Mouse (Mus musculus) forebrain, embryonic 12.5 days (tissue): ENCODE results near the gene Ppp1r3c. TPM values are rescaled to one million over a fixed set of nuclear protein-coding genes. Genes with fewer than 3 reads are reported as not detected.

Experiments used
- ATAC-seq: fragments of 200-750 bp; cut with Nextera tagmentation; 2 replicates; pipeline ENCODE4 v1.8.0; 2017; ENCODE audit warnings: moderate TSS enrichment; ENCODE audit not compliant: low FRiP score
- H3K27ac ChIP-seq: fragments of 300-500 bp; sonication (generic); 2 replicates; pipeline ENCODE4 v1.5.1; 2016; ENCODE audit warnings: mild to moderate bottlenecking
- H3K27me3 ChIP-seq: fragments of 300-500 bp; sonication (generic); 2 replicates; pipeline ENCODE4 v1.6.1; 2016; ENCODE audit warnings: mild to moderate bottlenecking
- H3K36me3 ChIP-seq: fragments of 300-500 bp; sonication (generic); replicated peaks from 2 replicates; pipeline ENCODE4 v1.6.1; 2016; ENCODE audit warnings: mild to moderate bottlenecking
- H3K4me1 ChIP-seq: fragments of 300-500 bp; sonication (generic); 2 replicates; pipeline ENCODE4 v1.6.1; 2016
- H3K4me2 ChIP-seq: fragments of 300-500 bp; sonication (generic); 2 replicates; pipeline ENCODE4 v1.6.1; 2016; ENCODE audit warnings: mild to moderate bottlenecking, moderate library complexity
- H3K4me3 ChIP-seq: fragments of 300-500 bp; sonication (generic); replicated peaks from 2 replicates; pipeline ENCODE4 v1.5.1; 2016; ENCODE audit warnings: mild to moderate bottlenecking
- H3K9ac ChIP-seq: fragments of 300-500 bp; sonication (generic); 2 replicates; pipeline ENCODE4 v1.6.1; 2016; ENCODE audit warnings: mild to moderate bottlenecking
- H3K9me3 ChIP-seq: fragments of 300-500 bp; sonication (generic); 2 replicates; pipeline ENCODE4 v1.6.1; 2016
- WGBS: fragments of 180-500 bp; shearing (Covaris S2); methylation state at CpG from one replicate; pipeline ENCODE4 v1.1.7; 2016; 5-methylcytosine and 5-hydroxymethylcytosine counted together
- polyA plus RNA-seq: library from polyadenylated mRNA; unstranded; fragments of >200 nt; fragmentation: Nextera tagmentation; extraction: Ambion mirVana; gene quantifications from 2 replicates; pipeline ENCODE4 v1.2.1, GENCODE M21; 2016

Ppp1r3c gene
- 2.4 and 2.5 TPM in 2 replicates for polyA plus RNA-seq

DNA sequence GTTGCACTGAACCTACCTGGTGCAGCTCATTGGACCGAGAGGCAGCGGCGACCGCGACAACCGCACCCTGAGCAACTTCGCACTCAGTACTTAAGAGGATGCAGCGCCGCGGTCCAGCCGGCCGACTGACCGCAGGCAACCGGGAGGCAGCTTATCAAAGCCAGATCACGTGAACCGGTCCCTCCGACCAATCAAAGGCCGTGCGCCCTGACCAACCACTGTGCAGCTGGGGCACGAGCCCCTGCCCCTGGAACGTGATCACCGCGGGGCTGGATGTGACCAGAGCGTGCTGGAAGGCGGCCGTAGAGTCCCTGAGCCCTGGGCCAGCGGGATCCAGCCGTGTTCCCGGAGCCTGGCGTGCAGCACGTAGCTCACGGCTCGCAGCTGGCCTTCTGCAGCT lies at the start of gene Ppp1r3c:
Ppp1r3c (minus strand) TSS at position 117 of the 400 bp plus-strand sequence.
- H3K27me3 ChIP-seq: peaks cover 5% of the 10 kb centered on the region; the same call in 1 of the 2 replicates
- peak; percentile 99 for ATAC-seq
- WGBS: under 1% methylated on average over 33 of the region's 33 CpGs
- peak within 1 kb of the TSS; percentile 62 for H3K9ac ChIP-seq
- peak within 1 kb of the TSS; percentile 27; the same call in 1 of the 2 replicates for H3K27ac ChIP-seq
- H3K4me2 ChIP-seq: peak within 1 kb of the TSS; percentile 67
- no peaks in the 10 kb centered on the region for H3K9me3 ChIP-seq
- peaks cover 7% of the 10 kb centered on the region for H3K4me1 ChIP-seq
- no peaks in the 10 kb centered on the region for H3K36me3 ChIP-seq
- H3K4me3 ChIP-seq: peak within 1 kb of the TSS; percentile 49

DNA sequence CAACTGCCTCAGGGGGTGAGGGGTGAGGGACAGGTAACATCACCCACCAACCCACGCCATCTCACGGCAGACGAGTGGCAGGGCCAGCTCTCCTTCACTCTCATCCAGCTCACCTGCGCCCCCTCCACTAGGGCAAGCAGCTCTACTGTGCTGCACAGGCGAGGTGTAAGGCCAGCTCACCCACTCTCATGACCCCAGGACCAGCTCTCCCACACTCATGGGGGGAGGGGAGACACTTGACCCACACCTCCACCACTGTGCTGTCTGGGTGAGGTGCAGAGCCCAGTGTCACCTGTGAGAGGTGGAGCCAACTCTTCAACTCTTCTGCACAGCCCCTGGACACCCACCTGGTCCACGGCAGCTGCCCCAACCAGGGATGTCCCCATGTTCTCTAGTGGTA lies 46.7 kb upstream of the Ppp1r3c start:
- Histone ChIP-seq H3K9ac (no peak overlapping the region), H3K36me3 (no peaks in the 10 kb centered on the region), H3K4me1 (no peaks in the 10 kb centered on the region), H3K4me3 (no peak overlapping the region), H3K4me2 (no peak overlapping the region), H3K27me3 (no peaks in the 10 kb centered on the region), H3K9me3 (no peaks in the 10 kb centered on the region), H3K27ac (no peak overlapping the region)
- no peak for ATAC-seq
- WGBS: 84% methylated on average over 6 of the region's 6 CpGs

DNA sequence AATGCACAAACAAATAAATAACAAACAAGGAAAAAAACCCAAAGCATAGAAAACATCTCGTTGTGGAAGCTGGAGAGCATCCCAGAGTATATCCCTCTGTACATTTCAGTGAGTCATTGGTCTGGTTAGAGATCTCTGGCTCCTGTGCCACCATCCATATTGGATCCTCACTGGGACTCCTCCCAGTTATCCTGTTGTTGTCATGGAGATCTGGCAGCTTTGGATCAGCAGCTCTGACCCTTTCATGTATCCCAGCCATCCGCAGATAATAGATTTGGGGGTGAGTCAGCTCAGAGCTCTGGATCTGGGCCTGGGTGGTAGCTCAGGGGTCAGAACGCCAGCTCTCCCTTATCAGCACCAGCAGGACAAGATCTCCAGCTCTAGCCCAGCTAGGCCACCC lies 46.1 kb upstream of the Ppp1r3c start:
- Histone ChIP-seq H3K9me3 (no peaks in the 10 kb centered on the region), H3K36me3 (no peaks in the 10 kb centered on the region), H3K27ac (no peak overlapping the region), H3K4me3 (no peak overlapping the region), H3K27me3 (no peaks in the 10 kb centered on the region), H3K4me2 (no peak overlapping the region), H3K4me1 (no peaks in the 10 kb centered on the region), H3K9ac (no peak overlapping the region)
- 77% methylated on average over 3 of the region's 3 CpGs for WGBS
- ATAC-seq: no peak

DNA sequence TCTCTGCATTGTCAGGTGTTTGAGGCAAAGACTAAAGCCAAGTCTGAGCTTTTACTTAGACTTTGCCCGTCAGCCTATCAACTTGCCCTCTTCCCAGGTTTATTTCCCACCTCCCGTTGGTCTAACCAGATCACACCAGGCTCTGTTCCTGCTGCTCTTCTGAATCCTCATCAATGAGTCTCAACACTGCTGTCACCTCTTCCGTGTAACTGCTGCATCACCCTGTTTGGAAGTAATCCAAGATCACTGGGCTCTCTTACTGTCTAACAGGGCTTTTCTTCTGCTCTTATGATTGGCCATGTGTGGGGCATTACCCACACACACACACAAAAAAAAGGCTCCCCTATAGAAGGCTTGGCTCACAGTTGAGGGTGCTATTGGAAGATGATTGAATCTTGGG lies 45.5 kb upstream of the Ppp1r3c start:
- H3K9me3 ChIP-seq: no peaks in the 10 kb centered on the region
- no peaks in the 10 kb centered on the region for H3K4me1 ChIP-seq
- WGBS: 83% methylated on average over 3 of the region's 3 CpGs
- no peaks in the 10 kb centered on the region for H3K27me3 ChIP-seq
- no peak overlapping the region for H3K27ac ChIP-seq
- no peak overlapping the region for H3K9ac ChIP-seq
- no peak overlapping the region for H3K4me2 ChIP-seq
- no peak overlapping the region for H3K4me3 ChIP-seq
- no peak for ATAC-seq
- no peaks in the 10 kb centered on the region for H3K36me3 ChIP-seq

DNA sequence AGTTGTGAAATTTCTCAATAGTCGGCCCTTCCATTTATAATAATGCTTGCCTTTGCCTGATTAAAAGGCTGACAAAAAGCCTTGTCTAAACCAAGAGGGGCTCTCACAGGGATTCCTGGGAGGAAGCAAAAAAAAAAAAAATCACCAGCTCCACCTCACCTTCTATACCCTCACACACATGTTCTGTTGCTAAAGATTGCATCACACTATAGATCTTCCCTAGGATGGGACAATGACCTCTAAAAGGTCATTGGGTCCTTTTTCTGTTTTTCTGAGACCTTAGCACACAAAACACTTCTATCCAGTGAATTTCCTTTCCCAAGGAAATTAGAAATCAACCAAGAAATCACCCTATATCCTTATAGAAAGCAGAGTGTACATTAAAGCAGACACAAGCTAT lies 43.9 kb upstream of the Ppp1r3c start:
- ATAC-seq: no peak
- H3K4me1 ChIP-seq: no peaks in the 10 kb centered on the region
- no peaks in the 10 kb centered on the region for H3K27me3 ChIP-seq
- no peak overlapping the region for H3K4me3 ChIP-seq
- H3K27ac ChIP-seq: no peak overlapping the region
- H3K9me3 ChIP-seq: no peaks in the 10 kb centered on the region
- H3K36me3 ChIP-seq: no peaks in the 10 kb centered on the region
- 82% methylated on average over 1 of the region's 1 CpGs for WGBS
- H3K4me2 ChIP-seq: no peak overlapping the region
- H3K9ac ChIP-seq: no peak overlapping the region

DNA sequence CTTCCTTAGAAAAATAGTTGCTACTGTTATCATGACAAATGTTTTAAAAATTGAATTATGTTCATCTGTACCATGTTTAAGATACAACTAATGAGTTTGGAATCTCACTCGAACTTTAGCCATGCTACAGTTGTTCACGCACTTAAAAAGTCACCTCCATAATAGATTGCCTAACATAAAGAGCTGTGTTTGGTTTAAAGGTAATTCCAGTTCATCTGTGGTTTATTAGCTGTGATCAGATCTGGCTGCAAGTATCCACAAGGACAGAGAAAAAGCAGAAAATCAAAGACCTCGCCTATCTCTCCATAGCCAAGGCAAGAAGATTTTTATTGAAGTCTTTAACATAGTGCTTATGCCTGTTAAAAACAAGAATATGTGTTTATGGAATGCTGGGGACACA lies 43.3 kb upstream of the Ppp1r3c start:
- 89% methylated on average over 3 of the region's 3 CpGs for WGBS
- Histone ChIP-seq H3K27ac (no peak overlapping the region), H3K4me1 (no peaks in the 10 kb centered on the region), H3K9ac (no peak overlapping the region), H3K27me3 (no peaks in the 10 kb centered on the region), H3K9me3 (no peaks in the 10 kb centered on the region), H3K4me2 (no peak overlapping the region), H3K4me3 (no peak overlapping the region), H3K36me3 (no peaks in the 10 kb centered on the region)
- no peak for ATAC-seq

DNA sequence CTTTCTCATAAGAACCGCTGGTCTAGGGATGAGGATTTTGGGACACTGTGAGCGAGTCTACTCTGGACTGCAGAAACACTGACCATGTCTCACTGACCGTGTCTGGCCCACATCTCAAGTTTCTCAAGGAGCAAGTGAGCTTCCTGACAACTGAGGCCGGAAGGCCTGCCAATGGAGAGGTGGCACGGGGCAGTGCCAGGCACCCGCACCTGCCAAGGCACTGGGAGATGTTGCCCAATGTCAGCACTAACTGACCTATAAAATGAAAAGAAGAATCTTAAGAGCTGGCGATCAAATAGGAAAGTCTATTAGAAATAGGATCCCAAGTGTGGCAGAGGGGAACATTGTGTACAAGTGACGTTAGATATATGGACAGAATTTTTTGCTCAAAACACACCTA lies 39.1 kb upstream of the Ppp1r3c start:
- Histone ChIP-seq H3K36me3 (no peaks in the 10 kb centered on the region), H3K27ac (no peak overlapping the region), H3K27me3 (no peaks in the 10 kb centered on the region), H3K4me2 (no peak overlapping the region), H3K4me1 (no peaks in the 10 kb centered on the region), H3K9me3 (no peaks in the 10 kb centered on the region), H3K4me3 (no peak overlapping the region), H3K9ac (no peak overlapping the region)
- 95% methylated on average over 8 of the region's 8 CpGs for WGBS
- ATAC-seq: no peak

DNA sequence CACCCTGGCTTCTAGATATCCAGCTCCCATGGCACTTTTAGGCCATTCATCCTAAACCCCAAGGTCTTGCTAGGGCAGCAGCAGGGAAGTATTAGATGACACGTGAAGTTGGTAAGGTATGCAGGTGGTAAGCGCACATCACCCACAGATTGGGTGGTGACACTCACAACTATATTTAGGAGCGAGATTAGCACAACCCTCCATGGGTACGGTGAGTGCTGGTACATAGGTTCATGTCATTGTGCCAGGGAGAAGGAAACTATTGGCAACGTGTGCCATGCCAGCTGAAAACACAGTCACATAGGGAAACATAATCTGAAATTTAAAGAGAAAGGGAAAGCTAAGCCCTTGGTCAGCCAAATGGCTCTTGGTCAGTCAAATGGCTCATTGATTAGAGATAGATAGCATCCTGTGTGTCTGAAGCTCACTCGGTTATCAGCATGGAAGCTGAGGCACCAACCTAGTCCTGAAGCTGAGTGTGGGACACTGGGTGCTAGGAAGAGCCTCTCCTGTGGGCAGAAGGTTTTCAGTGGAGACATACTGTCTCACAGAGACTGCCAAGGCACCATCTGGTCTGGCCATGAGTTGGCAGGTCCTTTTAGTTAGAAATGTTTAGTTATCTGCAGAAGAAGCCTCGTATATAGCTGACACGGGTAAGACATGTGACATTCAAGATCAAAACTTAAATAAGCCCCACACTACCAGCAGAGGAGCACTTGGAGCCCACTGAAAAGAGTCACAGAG lies 37.4 kb upstream of the Ppp1r3c start:
- no peak for ATAC-seq

DNA sequence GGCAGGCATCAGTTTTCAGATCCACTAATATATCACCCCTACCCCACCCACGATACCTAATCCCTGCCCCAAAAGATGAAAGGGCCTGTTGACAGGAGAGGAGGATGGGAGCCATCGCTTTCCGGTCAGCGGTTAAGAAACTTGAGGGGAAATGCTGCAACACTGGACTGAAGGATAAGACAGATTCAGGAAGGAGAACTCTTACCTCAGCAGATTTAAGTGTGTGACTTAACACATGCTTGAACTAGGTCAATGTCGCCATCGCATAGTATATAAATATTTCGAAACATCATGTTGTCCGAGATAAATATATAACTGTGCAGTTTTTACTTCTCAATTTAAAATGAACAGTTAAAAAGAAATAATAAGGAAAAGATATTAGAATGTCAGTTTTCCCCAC lies 31.6 kb upstream of the Ppp1r3c start:
- 92% methylated on average over 8 of the region's 8 CpGs for WGBS
- ATAC-seq: no peak
- Histone ChIP-seq H3K27ac (no peak overlapping the region), H3K4me2 (no peak overlapping the region), H3K36me3 (no peaks in the 10 kb centered on the region), H3K27me3 (no peaks in the 10 kb centered on the region), H3K9ac (no peak overlapping the region), H3K9me3 (no peaks in the 10 kb centered on the region), H3K4me1 (no peaks in the 10 kb centered on the region), H3K4me3 (no peak overlapping the region)

More for the DNA sequence above, 37.4 kb upstream of the Ppp1r3c start:
- Histone ChIP-seq H3K9ac (no peak overlapping the region), H3K36me3 (no peaks in the 10 kb centered on the region), H3K27me3 (no peaks in the 10 kb centered on the region), H3K9me3 (no peaks in the 10 kb centered on the region), H3K27ac (no peak overlapping the region), H3K4me1 (no peaks in the 10 kb centered on the region), H3K4me3 (no peak overlapping the region), H3K4me2 (no peak overlapping the region)
- 93% methylated on average over 8 of the region's 8 CpGs for WGBS

DNA sequence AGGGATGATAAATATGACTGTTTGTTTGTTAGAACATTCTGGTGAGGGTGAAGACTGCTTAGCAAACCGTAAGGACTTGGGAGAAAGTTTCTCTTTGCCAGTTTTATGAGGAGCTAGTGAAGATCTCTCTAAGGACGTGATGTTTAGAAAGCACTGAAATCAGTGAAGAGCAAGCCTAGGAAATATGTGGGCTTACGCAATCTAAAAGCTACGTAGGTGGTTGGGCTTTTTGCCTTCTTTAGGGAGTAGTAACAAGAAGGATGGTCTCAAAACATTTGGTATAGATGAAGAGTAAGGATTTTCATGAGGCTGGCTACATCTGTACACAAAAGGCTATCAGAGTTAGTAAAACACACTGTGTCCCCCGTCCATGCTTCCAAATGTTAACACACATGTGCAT lies 28.0 kb upstream of the Ppp1r3c start:
- H3K4me2 ChIP-seq: no peak overlapping the region
- WGBS: 93% methylated on average over 5 of the region's 5 CpGs
- H3K36me3 ChIP-seq: no peaks in the 10 kb centered on the region
- no peak overlapping the region for H3K27ac ChIP-seq
- no peaks in the 10 kb centered on the region for H3K4me1 ChIP-seq
- ATAC-seq: no peak
- H3K9ac ChIP-seq: no peak overlapping the region
- H3K9me3 ChIP-seq: no peaks in the 10 kb centered on the region
- H3K27me3 ChIP-seq: no peaks in the 10 kb centered on the region
- H3K4me3 ChIP-seq: no peak overlapping the region

DNA sequence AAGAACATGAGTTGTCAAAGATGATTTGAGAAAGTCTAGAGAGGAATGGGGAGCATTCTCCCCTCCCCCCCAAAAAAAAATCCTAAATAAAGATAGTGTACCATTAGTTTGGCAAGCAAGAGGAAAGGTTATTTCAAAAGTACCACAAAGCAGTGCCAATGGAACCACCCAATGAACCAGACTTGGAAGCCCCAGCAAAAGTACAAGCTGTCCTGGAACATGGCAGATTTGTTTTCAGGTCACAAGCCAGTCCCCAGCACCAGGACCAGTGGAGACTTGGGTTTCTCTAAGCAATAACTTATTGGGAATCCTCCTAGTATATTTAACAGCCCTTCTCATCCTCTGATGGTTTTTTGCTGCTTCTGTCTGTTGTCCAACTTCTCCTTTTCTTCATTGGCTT lies 12.5 kb upstream of the Ppp1r3c start:
- no peak overlapping the region for H3K27ac ChIP-seq
- H3K27me3 ChIP-seq: no peaks in the 10 kb centered on the region
- H3K9me3 ChIP-seq: no peaks in the 10 kb centered on the region
- H3K36me3 ChIP-seq: no peaks in the 10 kb centered on the region
- H3K9ac ChIP-seq: no peak overlapping the region
- no peak overlapping the region for H3K4me3 ChIP-seq
- no peak overlapping the region for H3K4me2 ChIP-seq
- no peaks in the 10 kb centered on the region for H3K4me1 ChIP-seq
- no peak for ATAC-seq

DNA sequence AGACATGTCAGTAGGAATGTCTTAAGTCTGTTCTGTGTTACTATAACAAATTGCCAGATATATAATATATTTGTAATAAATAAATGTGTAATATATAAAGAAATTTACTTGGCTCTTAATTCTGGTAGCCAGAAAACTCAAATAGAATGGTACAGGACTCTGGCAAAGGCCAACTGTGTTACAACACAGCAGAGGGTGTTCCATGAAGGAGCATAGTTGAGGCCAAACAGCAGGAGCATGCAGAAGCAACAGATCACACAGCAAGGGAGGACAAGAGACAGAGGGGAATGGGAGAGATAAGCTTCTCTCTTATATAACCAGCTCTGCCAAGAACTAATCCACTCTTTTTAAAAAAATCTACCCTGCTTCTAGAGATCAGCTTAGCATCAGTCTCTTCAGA lies 5.9 kb upstream of the Ppp1r3c start:
- H3K4me2 ChIP-seq: no peak overlapping the region
- no peak for ATAC-seq
- peaks cover 5% of the 10 kb centered on the region; the same call in 1 of the 2 replicates for H3K27me3 ChIP-seq
- H3K9me3 ChIP-seq: no peaks in the 10 kb centered on the region
- no peak overlapping the region for H3K9ac ChIP-seq
- no peak overlapping the region for H3K27ac ChIP-seq
- H3K4me1 ChIP-seq: no peaks in the 10 kb centered on the region
- no peak overlapping the region for H3K4me3 ChIP-seq
- H3K36me3 ChIP-seq: no peaks in the 10 kb centered on the region

DNA sequence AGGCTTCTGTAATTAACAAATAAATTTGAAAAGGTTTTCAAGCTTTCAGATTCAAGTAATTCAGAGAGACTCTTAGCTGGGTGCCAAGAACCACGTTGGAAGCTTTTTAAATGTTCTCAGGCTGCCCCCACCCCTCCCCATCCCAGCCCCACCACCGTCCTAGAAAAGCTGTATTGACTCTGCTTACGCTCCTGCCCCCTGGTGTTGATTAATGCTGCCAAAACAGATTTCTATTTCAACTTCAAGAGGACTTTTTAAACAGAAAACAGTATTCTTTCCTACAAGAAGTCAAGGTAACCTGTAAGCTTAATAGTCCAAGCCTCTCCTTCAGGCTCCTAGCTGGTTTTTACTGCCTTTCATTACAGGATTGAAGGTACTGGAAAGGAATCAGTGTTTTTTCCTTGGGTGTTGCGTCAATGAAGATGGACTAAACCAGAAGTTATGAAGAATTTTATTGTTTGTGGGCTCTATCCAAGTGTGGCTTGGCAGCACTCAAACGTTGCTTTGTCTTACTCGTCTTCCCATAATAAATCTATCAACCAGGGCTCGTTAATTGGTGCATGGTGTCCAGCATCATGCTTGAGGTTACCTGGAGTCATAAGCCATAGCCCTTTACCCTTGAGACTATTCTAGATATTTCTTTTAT lies 3.2 kb upstream of the Ppp1r3c start:
- Histone ChIP-seq H3K4me2 (no peak overlapping the region), H3K4me3 (no peak overlapping the region), H3K4me1 (peaks cover 7% of the 10 kb centered on the region), H3K36me3 (no peaks in the 10 kb centered on the region), H3K27me3 (peaks cover 5% of the 10 kb centered on the region; the same call in 1 of the 2 replicates), H3K9ac (no peak overlapping the region), H3K27ac (no peak overlapping the region), H3K9me3 (no peaks in the 10 kb centered on the region)
- no peak for ATAC-seq
- 61% methylated on average over 7 of the region's 7 CpGs for WGBS
